Mouse (Mus musculus) ES-Bruce4 (cell line): ENCODE measurements at regions not wholly inside any gene's neighbourhood (a gene's known extent, or its start where the extent isn't known, plus 50 kb on each side); places are given as distances from the start of the nearest gene placed in this dataset.

Source experiments
- H3K27ac ChIP-seq: 2 replicates; pipeline ENCODE4 v1.5.1; 2012; ENCODE audit warnings: low read length, inconsistent platforms; ENCODE audit not compliant: insufficient read depth
- H3K27me3 ChIP-seq: 2 replicates; pipeline ENCODE4 v1.6.1; 2012; ENCODE audit warnings: mild to moderate bottlenecking, low read length, inconsistent platforms; ENCODE audit not compliant: control insufficient read depth, poor library complexity, insufficient read depth, severe bottlenecking
- H3K36me3 ChIP-seq: 2 replicates; pipeline ENCODE4 v1.6.1; 2012; ENCODE audit warnings: inconsistent platforms, mild to moderate bottlenecking, low read length, moderate library complexity; ENCODE audit not compliant: control insufficient read depth, poor library complexity, insufficient read depth, severe bottlenecking
- H3K4me1 ChIP-seq: one replicate; pipeline ENCODE4 v1.8.1; 2011; ENCODE audit warnings: low read length; ENCODE audit not compliant: control insufficient read depth, insufficient read depth
- H3K4me3 ChIP-seq: 2 replicates; pipeline ENCODE4 v1.5.1; 2011; ENCODE audit warnings: low read depth, mild to moderate bottlenecking, low read length
- H3K9ac ChIP-seq: 2 replicates; pipeline ENCODE4 v1.6.1; 2012; ENCODE audit warnings: low read depth, mild to moderate bottlenecking, inconsistent platforms; ENCODE audit not compliant: poor library complexity, severe bottlenecking
- H3K9me3 ChIP-seq: replicated peaks from 2 replicates; pipeline ENCODE4 v1.6.1; 2012; ENCODE audit warnings: mild to moderate bottlenecking, low read length, inconsistent platforms; ENCODE audit not compliant: control insufficient read depth, poor library complexity, insufficient read depth, severe bottlenecking
- CTCF ChIP-seq: IDR thresholded peaks from one replicate; pipeline ENCODE4 v1.8.1; 2011; ENCODE audit warnings: low read depth, low read length
- EP300 ChIP-seq: IDR thresholded peaks from 2 replicates; pipeline ENCODE4 v1.6.1; 2011; ENCODE audit warnings: low read depth, low read length; ENCODE audit not compliant: insufficient read depth
- POLR2A ChIP-seq: IDR thresholded peaks from one replicate; pipeline ENCODE4 v1.8.1; 2011; ENCODE audit warnings: low read length; ENCODE audit not compliant: insufficient read depth

DNA sequence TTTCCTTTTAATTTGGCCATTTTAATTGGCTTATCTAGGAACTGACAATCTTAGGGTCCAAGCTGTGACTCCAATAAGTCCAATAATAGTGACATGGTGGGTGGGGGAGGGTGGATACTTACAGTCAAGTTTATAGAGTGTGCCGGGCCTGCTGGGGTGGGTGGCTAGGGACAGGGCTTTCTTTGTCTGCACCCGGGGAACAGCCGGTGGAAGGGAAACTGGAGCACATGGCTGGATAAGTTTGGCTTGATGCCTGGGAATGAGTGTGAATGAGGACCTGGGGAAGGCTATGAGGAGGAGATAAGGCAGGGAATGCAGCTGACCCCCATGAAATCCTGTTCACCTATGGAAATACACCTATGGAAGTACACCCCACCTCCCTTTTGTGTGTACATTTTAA is 81.7 kb upstream of the Cers4 start:
- no peaks in the 10 kb centered on the region for H3K27me3 ChIP-seq
- H3K9ac ChIP-seq, result no peak overlapping the region
- H3K36me3 ChIP-seq, result no peaks in the 10 kb centered on the region
- H3K9me3 ChIP-seq, result no peaks in the 10 kb centered on the region
- H3K4me3 ChIP-seq, result no peak overlapping the region
- TF ChIP-seq CTCF (no peak), EP300 (no peak), POLR2A (no peak)
- H3K4me1 ChIP-seq, result no peaks in the 10 kb centered on the region
- no peak overlapping the region for H3K27ac ChIP-seq

- H3K36me3 ChIP-seq, result no peaks in the 10 kb centered on the region
- no peak overlapping the region for H3K27ac ChIP-seq
- TF ChIP-seq EP300 (no peak), CTCF (no peak), POLR2A (no peak)
Measured at GRCm38 (mm10) chr8:4411836-4412235, 81.0 kb upstream of the Cers4 start.

DNA sequence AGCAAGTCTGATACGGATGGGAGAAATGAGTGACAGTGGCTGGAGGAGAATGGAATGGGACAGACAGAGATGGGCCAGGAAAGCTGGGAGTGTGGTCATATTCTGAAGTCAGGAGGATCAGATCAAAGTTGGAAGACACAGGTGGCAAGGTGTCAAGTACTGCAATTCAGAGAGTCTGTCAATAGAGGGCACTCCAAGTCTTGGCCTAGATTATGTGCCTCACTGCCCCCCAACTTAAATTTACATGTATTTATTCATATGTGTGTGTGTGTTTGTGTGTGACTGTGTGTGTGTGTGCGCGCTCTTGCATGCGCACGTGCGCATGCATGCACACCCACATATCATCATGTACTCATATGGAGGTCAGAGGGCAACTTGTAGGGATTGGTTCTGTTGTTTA is 79.6 kb upstream of the Cers4 start:
- no peak for TF ChIP-seq POLR2A
- peak; percentile 51 for TF ChIP-seq CTCF
- H3K27me3 ChIP-seq, result no peaks in the 10 kb centered on the region
- H3K9ac ChIP-seq, result no peak overlapping the region
- no peak overlapping the region for H3K4me3 ChIP-seq
- no peaks in the 10 kb centered on the region for H3K36me3 ChIP-seq
- no peaks in the 10 kb centered on the region for H3K4me1 ChIP-seq
- H3K27ac ChIP-seq, result 0 out of 2 replicates have a peak overlapping the region, but pooled peaks have one; percentile 33
- H3K9me3 ChIP-seq, result no peaks in the 10 kb centered on the region; the same call in 1 of the 2 replicates

More at GRCm38 (mm10) chr8:4411836-4412235, 81.0 kb upstream of the Cers4 start:
- H3K4me3 ChIP-seq, result no peak overlapping the region
- H3K9ac ChIP-seq, result no peak overlapping the region
- H3K4me1 ChIP-seq, result no peaks in the 10 kb centered on the region
- no peaks in the 10 kb centered on the region for H3K27me3 ChIP-seq
- H3K9me3 ChIP-seq, result no peaks in the 10 kb centered on the region; the same call in 1 of the 2 replicates

DNA sequence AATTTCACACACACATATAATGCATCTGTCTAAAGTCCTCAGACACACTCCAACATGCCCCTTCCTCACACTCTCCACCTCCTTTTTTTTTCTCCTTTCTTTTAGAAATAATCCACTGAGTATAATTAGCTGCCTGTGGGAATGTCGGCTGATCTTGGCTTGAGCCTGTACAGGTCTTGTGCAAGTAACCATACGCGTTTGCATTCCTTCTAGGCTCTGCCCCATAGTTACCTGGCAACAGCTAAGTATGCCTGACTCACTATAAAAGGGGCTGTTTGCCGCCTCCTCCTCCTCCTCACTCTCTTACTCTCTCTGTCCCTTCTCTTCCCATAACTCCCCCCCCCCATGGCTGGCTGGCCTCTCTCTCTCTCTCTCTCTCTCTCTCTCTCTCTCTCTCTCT is 79.1 kb upstream of the Cers4 start:
- TF ChIP-seq EP300 (no peak), POLR2A (no peak), CTCF (no peak)
- Histone ChIP-seq H3K4me1 (no peaks in the 10 kb centered on the region), H3K27ac (no peak overlapping the region), H3K4me3 (no peak overlapping the region), H3K9me3 (no peaks in the 10 kb centered on the region; the same call in 1 of the 2 replicates), H3K9ac (no peak overlapping the region), H3K36me3 (no peaks in the 10 kb centered on the region), H3K27me3 (no peaks in the 10 kb centered on the region)

GRCm38 (mm10) chr8:4417141-4417540 is 75.7 kb upstream of the Cers4 start:
- H3K27me3 ChIP-seq, result no peaks in the 10 kb centered on the region

DNA sequence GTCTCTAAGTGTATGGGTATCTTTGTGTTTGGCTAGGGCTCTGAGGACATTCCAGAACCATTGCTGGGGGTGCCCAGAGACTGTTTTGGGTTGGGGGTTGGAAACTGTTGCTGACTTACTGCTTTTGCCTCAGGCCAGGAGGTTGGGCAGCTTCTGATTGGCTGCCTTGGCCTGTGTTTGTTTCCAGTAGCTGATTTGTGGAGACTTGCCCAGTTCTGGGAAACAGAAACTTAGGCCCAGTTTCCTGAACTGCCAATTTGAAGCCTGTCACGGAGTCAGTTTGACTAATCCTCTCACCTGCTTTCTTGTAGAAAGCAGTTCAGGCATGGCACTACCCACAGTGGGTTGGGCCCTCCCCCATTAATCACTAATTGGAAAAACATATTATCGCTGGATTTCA is 59.7 kb upstream of the Cers4 start:
- H3K9me3 ChIP-seq, result peaks cover 44% of the 10 kb centered on the region
- H3K36me3 ChIP-seq, result 0 out of 2 replicates have a peak, but pooled peaks cover 2% of the 10 kb centered on the region
- TF ChIP-seq EP300 (no peak), POLR2A (no peak), CTCF (no peak)
- H3K27ac ChIP-seq, result no peak overlapping the region
- no peaks in the 10 kb centered on the region for H3K27me3 ChIP-seq
- H3K4me3 ChIP-seq, result no peak overlapping the region
- no peaks in the 10 kb centered on the region for H3K4me1 ChIP-seq
- H3K9ac ChIP-seq, result no peak overlapping the region

More at GRCm38 (mm10) chr8:4417141-4417540, 75.7 kb upstream of the Cers4 start:
- H3K36me3 ChIP-seq, result no peaks in the 10 kb centered on the region
- no peaks in the 10 kb centered on the region for H3K4me1 ChIP-seq
- TF ChIP-seq CTCF (no peak), EP300 (no peak), POLR2A (no peak)
- H3K27ac ChIP-seq, result no peak overlapping the region
- H3K4me3 ChIP-seq, result no peak overlapping the region
- no peaks in the 10 kb centered on the region; the same call in 1 of the 2 replicates for H3K9me3 ChIP-seq
- no peak overlapping the region for H3K9ac ChIP-seq
